In the genomic region with DNA sequence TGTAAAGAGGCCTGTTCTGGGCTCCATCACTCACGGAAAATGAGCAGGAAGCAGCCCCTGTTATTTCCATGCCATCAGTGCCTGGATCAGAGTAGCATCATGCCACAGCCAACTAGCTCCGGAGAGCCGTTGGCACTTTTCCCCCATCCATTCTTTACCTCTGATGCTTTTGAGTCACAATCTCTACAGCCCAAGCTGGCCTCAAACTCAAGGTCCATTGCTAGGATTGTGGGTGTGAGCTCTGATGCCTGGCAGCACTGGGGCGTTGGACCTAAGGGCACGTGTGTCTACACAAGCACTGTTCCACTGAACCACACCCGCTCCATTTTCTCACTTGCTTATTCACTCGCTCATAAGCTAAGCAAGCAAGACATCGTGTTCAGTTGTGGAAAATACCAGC, we compare ENCODE assay signal across 29 mouse cellular contexts. TPM values are rescaled to one million over a fixed set of nuclear protein-coding genes. Genes with fewer than 3 reads are reported as not detected.
"Had no signal": no experiment of that assay in that cellular context is flagged by ENCODE, and none has a peak within 500 bp of the region (broad histone marks: within the 10 kb centered on the region; RNA-seq: fewer than 3 reads in every experiment).

No protein-coding gene starts in this region.

- H3K9me3 ChIP-seq: embryonic facial prominence, embryonic 10.5 days; embryonic facial prominence, embryonic 12.5 days; embryonic facial prominence, embryonic 13.5 days; embryonic facial prominence, embryonic 15.5 days; forebrain, embryonic 10.5 days; forebrain, embryonic 12.5 days; forebrain, embryonic 13.5 days; forebrain, embryonic 15.5 days had no signal

- H3K9ac ChIP-seq: embryonic facial prominence, embryonic 12.5 days; embryonic facial prominence, embryonic 13.5 days; embryonic facial prominence, embryonic 15.5 days; forebrain, embryonic 12.5 days; forebrain, embryonic 13.5 days; forebrain, embryonic 15.5 days; forebrain, postnatal 0 days had no signal

- ATAC-seq: forebrain, embryonic 13.5 days; forebrain, embryonic 14.5 days; forebrain, embryonic 15.5 days; forebrain, embryonic 16.5 days; forebrain, postnatal 0 days had no signal

- H3K27me3 ChIP-seq: embryonic facial prominence, embryonic 12.5 days; embryonic facial prominence, embryonic 13.5 days; embryonic facial prominence, embryonic 15.5 days; forebrain, embryonic 12.5 days; forebrain, embryonic 13.5 days; forebrain, embryonic 15.5 days had no signal

- DNase-seq: cerebellum, adult 2 months; cerebellum, adult 8-10 months; cerebellum, adult 9-10 months; cerebellum, adult 9-11 months; cerebellum, postnatal 10 days; cerebellum, postnatal 14 days; cerebellum, postnatal 25 days; cerebellum, postnatal 36 days; embryo, embryonic 11 days; forebrain, postnatal 0 days; gastrocnemius, adult 2 months; gastrocnemius, postnatal 10 days; gastrocnemius, postnatal 14 days; gastrocnemius, postnatal 25 days; gastrocnemius, postnatal 36 days; heart, adult 18-20 months; heart, adult 2 months had no signal

- H3K4me3 ChIP-seq: embryonic facial prominence, embryonic 10.5 days; embryonic facial prominence, embryonic 12.5 days; embryonic facial prominence, embryonic 13.5 days; embryonic facial prominence, embryonic 15.5 days; erythroblast, embryonic 14.5 days; forebrain, embryonic 10.5 days; forebrain, embryonic 12.5 days; forebrain, embryonic 13.5 days; forebrain, embryonic 15.5 days; gastrocnemius, adult 2 months; heart, adult 2 months had no signal

- H3K27ac ChIP-seq: embryonic facial prominence, embryonic 10.5 days; embryonic facial prominence, embryonic 12.5 days; embryonic facial prominence, embryonic 13.5 days; embryonic facial prominence, embryonic 15.5 days; forebrain, embryonic 10.5 days; forebrain, embryonic 12.5 days; forebrain, embryonic 13.5 days; forebrain, embryonic 15.5 days; gastrocnemius, adult 2 months; heart, adult 2 months had no signal

- H3K4me1 ChIP-seq: embryonic facial prominence, embryonic 10.5 days; embryonic facial prominence, embryonic 12.5 days; embryonic facial prominence, embryonic 13.5 days; embryonic facial prominence, embryonic 15.5 days; forebrain, embryonic 10.5 days; forebrain, embryonic 12.5 days; forebrain, embryonic 13.5 days; forebrain, embryonic 15.5 days had no signal

- H3K4me2 ChIP-seq: embryonic facial prominence, embryonic 12.5 days; embryonic facial prominence, embryonic 13.5 days; embryonic facial prominence, embryonic 15.5 days; forebrain, embryonic 12.5 days; forebrain, embryonic 13.5 days; forebrain, embryonic 15.5 days had no signal

RNA-seq across cellular contexts. Expression of gene Fastkd1, which starts 12.9 kb away (rescaled TPM):
- polyA plus RNA-seq: erythroblast, embryonic 14.5 days had no signal

RNA-seq across cellular contexts. Expression of gene Klhl41, which starts 30.5 kb away (rescaled TPM):
- total RNA-seq: common myeloid progenitor, adult 5-6 weeks had no signal
- polyA plus RNA-seq: erythroblast, embryonic 14.5 days; forebrain, embryonic 16.5 days had no signal

RNA-seq across cellular contexts. Expression of gene Bbs5, which starts 53.5 kb away (rescaled TPM):
- polyA plus RNA-seq: erythroblast, embryonic 14.5 days had no signal
